Mouse (Mus musculus): ENCODE results near the gene Trip12. TPM values are rescaled to one million over a fixed set of nuclear protein-coding genes. Genes with fewer than 3 reads are reported as not detected.

Gene Trip12
- total RNA-seq, 2 experiments from 2014 or later = 197 to 229 TPM

GRCm38 (mm10) chr1:84799166-84799565 lies 41.1 kb downstream of the Trip12 start:
- no peak for DNase-seq (ENCODE audit: low spot score in 2 of 2)

GRCm38 (mm10) chr1:84795335-84795734 lies 45.0 kb downstream of the Trip12 start:
- DNase-seq (ENCODE audit: low spot score in 2 of 2) = no peak

GRCm38 (mm10) chr1:84791393-84791792 lies 48.9 kb downstream of the Trip12 start:
- no peak for DNase-seq (ENCODE audit: low spot score in 2 of 2)

GRCm38 (mm10) chr1:84780630-84781029 lies 59.7 kb downstream of the Trip12 start:
- DNase-seq (ENCODE audit: low spot score in 2 of 2) = no peak

GRCm38 (mm10) chr1:84777455-84777854 lies 62.9 kb downstream of the Trip12 start:
- no peak for DNase-seq (ENCODE audit: low spot score in 2 of 2)

- DNase-seq (ENCODE audit: low spot score in 2 of 2) = no peak
These were observed 81.5 kb downstream of the Trip12 start for GRCm38 (mm10) chr1:84758843-84759242.

GRCm38 (mm10) chr1:84742156-84742555 lies 98.2 kb downstream of the Trip12 start:
- no peak for DNase-seq (ENCODE audit: low spot score in 2 of 2)

GRCm38 (mm10) chr1:84740080-84740479 lies 100.2 kb downstream of the Trip12 start:
- no peak for DNase-seq (ENCODE audit: low spot score in 2 of 2)

- DNase-seq (ENCODE audit: low spot score in 2 of 2) = no peak
These were observed 103.2 kb downstream of the Trip12 start for GRCm38 (mm10) chr1:84737097-84737496.

GRCm38 (mm10) chr1:84733799-84734198 lies 106.5 kb downstream of the Trip12 start:
- DNase-seq (ENCODE audit: low spot score in 2 of 2) = no peak

- DNase-seq (ENCODE audit: low spot score in 2 of 2) = no peak
These were observed 108.6 kb downstream of the Trip12 start for GRCm38 (mm10) chr1:84731763-84732162.

GRCm38 (mm10) chr1:84722841-84723240 lies 117.5 kb downstream of the Trip12 start:
- no peak for DNase-seq (ENCODE audit: low spot score in 2 of 2)

GRCm38 (mm10) chr1:84722371-84722770 lies 117.9 kb downstream of the Trip12 start:
- DNase-seq (ENCODE audit: low spot score in 2 of 2) = no peak

GRCm38 (mm10) chr1:84721942-84722341 lies 118.4 kb downstream of the Trip12 start:
- no peak for DNase-seq (ENCODE audit: low spot score in 2 of 2)

- no peak for DNase-seq (ENCODE audit: low spot score in 2 of 2)
These were observed 130.2 kb downstream of the Trip12 start for GRCm38 (mm10) chr1:84709810-84710785.

- DNase-seq (ENCODE audit: low spot score in 2 of 2) = no peak
These were observed 130.9 kb downstream of the Trip12 start for GRCm38 (mm10) chr1:84709406-84709805.

GRCm38 (mm10) chr1:84700254-84700653 lies 140.1 kb downstream of the Trip12 start:
- DNase-seq (ENCODE audit: low spot score in 2 of 2) = no peak

- DNase-seq (ENCODE audit: low spot score in 2 of 2) = peak; percentile 47
These were observed 143.2 kb downstream of the Trip12 start for GRCm38 (mm10) chr1:84697136-84697535.

GRCm38 (mm10) chr1:84695517-84696411 lies 144.6 kb downstream of the Trip12 start, which contains the start of gene Dner:
TSS of gene Dner (minus strand) at chr1:84696221.
- peak; percentile 65 to 66 for DNase-seq (ENCODE audit: low spot score in 2 of 2)

GRCm38 (mm10) chr1:84694688-84695474 lies 145.4 kb downstream of the Trip12 start:
- DNase-seq (ENCODE audit: low spot score in 2 of 2) = no peak

- no peak for DNase-seq (ENCODE audit: low spot score in 2 of 2)
These were observed 162.4 kb downstream of the Trip12 start for GRCm38 (mm10) chr1:84677910-84678309.
